Mouse (Mus musculus): ENCODE results near the gene Zfand3.

The Zfand3 gene

DNA sequence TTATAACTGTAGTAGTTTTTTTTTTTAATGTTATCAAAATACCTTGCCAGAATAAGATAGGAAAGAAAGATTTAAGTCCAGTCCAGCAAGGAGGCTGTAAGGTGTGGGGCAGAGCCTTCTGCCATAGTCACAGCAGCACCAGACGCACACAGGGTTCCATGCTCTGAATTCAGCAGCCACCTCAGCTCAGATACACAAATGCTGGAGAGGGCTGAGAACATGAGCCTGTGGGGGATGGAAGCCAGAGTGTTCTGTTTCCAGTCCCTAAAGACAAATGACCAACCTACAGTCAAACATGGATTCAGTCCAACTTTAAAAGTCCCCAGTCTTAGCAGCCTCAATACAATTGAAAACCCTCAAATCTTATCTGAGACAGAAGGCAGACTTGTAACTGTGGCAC, 150.3 kb downstream of the Zfand3 start:
- no peak for DNase-seq (ENCODE audit: low spot score)

- DNase-seq (ENCODE audit: low spot score) = no peak
These were observed 150.9 kb downstream of the Zfand3 start for GRCm38 (mm10) chr17:30155411-30155925.

- DNase-seq (ENCODE audit: low spot score) = no peak
These were observed 154.0 kb downstream of the Zfand3 start for GRCm38 (mm10) chr17:30158419-30159108.

DNA sequence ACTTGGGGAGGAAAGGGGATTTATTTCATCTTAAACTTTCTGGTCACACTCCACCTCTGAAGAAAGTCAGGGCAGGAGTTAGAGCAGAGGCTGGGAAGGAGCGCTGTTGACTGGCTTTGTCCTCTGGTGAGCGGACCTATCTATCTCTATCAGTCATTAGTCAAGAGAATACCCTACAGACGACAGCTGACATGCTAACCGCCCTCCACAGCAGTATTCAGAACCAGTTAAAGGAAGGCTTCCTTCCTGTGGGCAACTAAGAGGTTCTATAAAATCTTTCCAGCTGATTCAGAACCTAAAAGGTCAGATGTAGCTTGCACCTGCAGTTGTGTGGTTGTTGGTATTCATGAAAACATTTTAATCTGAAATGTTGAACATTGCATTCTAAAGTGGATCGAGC, 154.8 kb downstream of the Zfand3 start:
- no peak for DNase-seq (ENCODE audit: low spot score)

DNA sequence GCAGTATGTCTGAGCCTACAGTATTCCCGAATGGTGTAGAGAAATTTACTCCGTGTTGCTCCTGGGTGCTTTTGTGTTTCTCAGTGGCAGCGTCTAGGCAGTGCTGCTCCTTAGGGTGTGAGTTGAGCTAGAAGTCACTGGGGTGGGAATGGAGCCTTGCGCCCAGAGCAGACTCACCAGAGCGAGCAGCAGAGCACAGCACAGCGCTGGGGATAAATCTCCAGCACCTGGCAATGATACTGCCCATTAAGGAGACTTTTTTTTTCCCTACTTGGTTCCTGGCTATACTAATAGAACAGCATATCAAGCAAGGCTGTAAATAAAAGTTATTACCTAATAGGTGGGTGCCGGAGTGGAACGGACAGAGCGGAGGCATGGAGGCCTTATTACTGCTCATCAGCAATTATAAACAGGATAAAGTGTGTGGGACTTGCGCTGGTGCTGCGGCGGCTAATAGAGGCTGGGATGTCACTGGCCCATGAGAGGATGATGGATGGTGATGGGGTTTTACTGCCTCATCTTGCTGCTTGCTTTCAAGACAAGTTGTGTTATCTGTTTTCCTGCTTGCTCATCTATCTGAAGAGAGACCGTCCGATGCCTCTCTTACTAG, 156.4 kb downstream of the Zfand3 start:
- no peak for DNase-seq (ENCODE audit: low spot score)

DNA sequence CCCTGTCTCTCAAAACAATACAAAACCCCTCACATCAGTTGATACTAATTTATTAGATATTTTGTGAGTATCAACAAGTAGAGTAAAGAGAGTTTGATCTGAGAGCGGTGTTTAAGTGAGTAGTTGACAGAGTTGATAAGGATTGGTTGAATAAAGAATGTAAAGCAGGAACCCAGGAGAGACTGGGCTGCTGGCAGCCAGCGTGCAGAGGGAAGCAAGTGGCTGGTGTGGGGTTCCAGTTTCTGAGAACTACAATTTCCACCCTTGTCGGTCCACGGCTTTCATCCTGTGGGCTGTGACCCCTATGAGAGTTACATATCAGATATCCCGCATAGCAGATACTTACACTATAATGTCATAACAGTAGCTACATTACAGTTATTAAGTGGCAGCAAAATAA, 158.4 kb downstream of the Zfand3 start:
- DNase-seq (ENCODE audit: low spot score) = no peak

- DNase-seq (ENCODE audit: low spot score) = no peak
These were observed 159.3 kb downstream of the Zfand3 start for GRCm38 (mm10) chr17:30163793-30164192.

- DNase-seq (ENCODE audit: low spot score) = no peak
These were observed 160.3 kb downstream of the Zfand3 start for GRCm38 (mm10) chr17:30164818-30165217.

GRCm38 (mm10) chr17:30177435-30177834, 172.9 kb downstream of the Zfand3 start:
- no peak for DNase-seq (ENCODE audit: low spot score)

DNA sequence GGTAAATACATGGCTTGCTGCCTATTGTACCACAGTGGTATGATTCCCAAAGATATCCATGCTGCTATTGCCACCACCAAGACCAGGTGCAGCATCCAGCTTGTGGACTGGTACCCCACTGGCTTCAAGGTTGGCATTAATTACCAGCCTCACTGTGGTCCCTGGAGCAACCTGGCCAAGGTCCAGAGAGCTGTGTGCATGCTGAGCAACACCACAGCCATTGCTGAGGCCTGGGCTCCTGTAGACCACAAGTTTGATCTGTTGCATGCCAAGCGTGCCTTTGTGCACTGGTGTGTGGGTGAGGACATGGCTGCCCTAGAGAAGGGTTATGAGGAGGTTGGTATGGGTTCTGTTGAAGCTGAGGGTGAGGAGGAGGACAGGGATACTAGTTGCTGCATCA, 173.9 kb downstream of the Zfand3 start:
- DNase-seq (ENCODE audit: low spot score) = no peak

DNA sequence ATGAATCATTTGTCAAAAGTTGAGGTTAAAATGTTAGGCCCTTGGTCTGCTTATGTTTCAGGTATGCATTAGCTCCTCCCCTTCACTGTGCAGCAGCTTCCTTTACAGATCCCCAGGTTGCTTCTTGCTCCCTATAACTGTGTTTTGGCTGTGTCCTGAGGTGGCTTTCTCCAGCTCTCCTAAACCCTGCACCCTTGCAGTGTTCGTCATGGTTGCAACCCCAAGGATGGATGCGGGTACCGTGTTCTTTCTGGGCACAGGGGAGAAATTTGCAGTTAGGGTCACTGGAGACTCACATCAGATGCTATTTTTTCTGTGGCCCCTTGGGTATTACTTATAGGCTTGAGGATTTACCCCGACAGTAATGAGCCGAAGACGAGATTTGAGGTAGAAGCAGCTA, 175.7 kb downstream of the Zfand3 start:
- DNase-seq (ENCODE audit: low spot score) = no peak

- no peak for DNase-seq (ENCODE audit: low spot score)
These were observed 177.0 kb downstream of the Zfand3 start for GRCm38 (mm10) chr17:30181554-30181953.

DNA sequence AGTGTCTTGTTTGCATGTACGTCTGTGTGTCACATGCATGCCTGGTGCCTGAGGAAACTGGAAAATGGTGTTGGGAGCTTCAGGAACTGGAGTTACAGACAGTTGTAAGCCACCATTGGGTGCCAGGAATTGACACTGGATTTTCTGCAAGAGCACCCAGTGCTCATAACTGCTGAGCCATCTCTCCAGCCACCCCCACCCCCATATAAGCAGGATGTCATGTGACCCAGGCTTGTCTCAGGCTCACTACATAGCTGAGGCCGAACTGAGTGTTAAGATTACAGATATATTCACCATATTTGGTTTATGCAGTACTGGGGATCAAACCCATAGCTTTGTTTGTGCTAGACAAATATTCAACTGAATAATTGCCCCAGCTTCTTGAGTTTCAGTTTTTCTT, 177.5 kb downstream of the Zfand3 start:
- DNase-seq (ENCODE audit: low spot score) = no peak

DNA sequence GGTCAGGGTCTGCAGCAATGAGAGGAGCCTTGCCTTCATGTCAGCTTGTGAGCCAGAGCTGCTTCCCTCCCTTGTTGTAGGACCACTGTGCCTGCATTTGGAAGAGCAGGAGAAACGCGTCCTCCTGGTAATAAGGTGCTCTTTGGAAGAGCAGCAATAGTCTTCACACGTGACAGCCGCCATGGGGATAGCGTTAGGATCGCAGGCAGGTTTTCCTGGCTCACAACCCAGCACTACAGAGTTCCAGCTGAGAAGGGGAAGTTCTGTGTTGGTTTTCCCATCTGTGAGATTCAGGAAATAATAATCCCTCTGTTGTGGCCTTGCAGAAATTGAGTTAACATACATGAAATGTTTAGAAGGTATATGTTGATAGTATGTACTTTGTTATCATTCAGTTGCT, 179.0 kb downstream of the Zfand3 start:
- DNase-seq (ENCODE audit: low spot score) = no peak

- DNase-seq (ENCODE audit: low spot score) = no peak
These were observed 182.6 kb downstream of the Zfand3 start for GRCm38 (mm10) chr17:30187154-30187553.

GRCm38 (mm10) chr17:30187581-30187980, 183.0 kb downstream of the Zfand3 start:
- DNase-seq (ENCODE audit: low spot score) = no peak

GRCm38 (mm10) chr17:30188031-30188981, 183.8 kb downstream of the Zfand3 start:
- DNase-seq (ENCODE audit: low spot score) = no peak

GRCm38 (mm10) chr17:30191097-30191640, 186.6 kb downstream of the Zfand3 start:
- peak; percentile 0 for DNase-seq (ENCODE audit: low spot score)

DNA sequence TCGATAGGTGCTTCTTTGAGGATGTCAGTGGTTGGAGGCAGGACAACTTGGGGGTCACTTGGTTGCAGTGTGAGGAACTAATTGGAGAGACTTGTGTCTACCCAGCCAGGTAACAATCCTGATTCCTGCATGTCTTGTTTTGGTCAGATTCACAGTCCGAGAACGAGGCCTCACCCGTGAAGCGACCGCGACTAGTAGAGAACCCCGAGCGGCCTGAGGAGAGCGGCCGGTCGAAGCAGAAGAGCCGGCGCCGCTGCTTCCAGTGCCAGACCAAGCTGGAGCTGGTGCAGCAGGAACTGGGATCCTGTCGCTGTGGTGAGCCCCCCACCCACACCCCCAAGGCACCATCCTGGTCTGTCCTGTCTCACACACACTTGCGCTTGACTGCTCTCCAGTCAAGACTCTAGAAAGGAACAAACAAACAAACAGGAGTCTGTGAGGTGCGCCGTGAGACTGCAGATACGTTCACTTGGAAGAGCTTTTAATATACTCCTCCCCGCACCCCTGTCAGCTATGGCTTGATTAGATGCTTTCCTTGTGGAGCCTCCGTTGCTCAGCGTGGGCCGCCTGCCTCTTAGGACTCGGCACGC, 188.0 kb downstream of the Zfand3 start:
- no peak for DNase-seq (ENCODE audit: low spot score)

GRCm38 (mm10) chr17:30193615-30194014, 189.1 kb downstream of the Zfand3 start:
- DNase-seq (ENCODE audit: low spot score) = no peak

DNA sequence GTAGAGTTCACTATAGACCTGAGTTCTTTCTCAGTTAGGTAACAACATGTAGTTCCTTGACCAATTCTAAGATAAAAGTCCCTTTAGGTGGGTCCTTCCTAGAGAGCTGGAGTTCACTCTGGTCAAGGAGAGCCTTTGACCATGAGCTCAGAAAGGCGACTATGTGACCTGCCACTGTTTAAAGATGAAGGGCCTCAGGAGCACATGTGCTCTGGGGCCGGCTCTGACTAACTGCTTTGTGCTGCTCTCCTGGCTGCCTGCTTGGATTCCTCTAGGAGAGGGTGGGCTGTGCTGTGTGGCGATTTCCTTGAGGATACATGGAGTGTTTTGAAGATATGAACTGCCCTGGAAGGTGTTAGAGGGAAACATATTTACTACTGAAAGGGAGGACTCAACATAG, 189.6 kb downstream of the Zfand3 start:
- no peak for DNase-seq (ENCODE audit: low spot score)

Data from ovary, postnatal 10 days (tissue).